Mouse (Mus musculus) heart, adult 18-20 months (tissue): ENCODE measurements around the gene Plcb1. TPM values are rescaled to one million over a fixed set of nuclear protein-coding genes. Genes with fewer than 3 reads are reported as not detected.

ENCODE experiments used
- DNase-seq, 2 experiments: peaks; one replicate each; pipeline ENCODE4 v3.0.0; 2021 to 2022; ENCODE audit warnings: mixed read lengths in 1 of 2
- total RNA-seq, 2 experiments: library from RNA; stranded (reverse); gene quantifications; 2 replicates each; pipeline ENCODE4 v1.2.3; 2021

The Plcb1 gene
- total RNA-seq, 2 experiments from 2014 or later: 4.2 to 5.0 TPM

GRCm38 (mm10) chr2:135411675-135412074 lies 625.8 kb downstream of the Plcb1 start:
- DNase-seq: no peak

GRCm38 (mm10) chr2:135415137-135415536 lies 629.3 kb downstream of the Plcb1 start:
- no peak for DNase-seq

- no peak for DNase-seq
Measured at GRCm38 (mm10) chr2:135419301-135419700, 633.4 kb downstream of the Plcb1 start.

GRCm38 (mm10) chr2:135434947-135435515 lies 649.2 kb downstream of the Plcb1 start:
- peak; percentile 30 to 51 for DNase-seq

- DNase-seq: no peak
Measured at GRCm38 (mm10) chr2:135439034-135439433, 653.2 kb downstream of the Plcb1 start.

- DNase-seq: peak; percentile 40 to 72
Measured at GRCm38 (mm10) chr2:135439546-135440517, 654.0 kb downstream of the Plcb1 start.

- DNase-seq: no peak
Measured at GRCm38 (mm10) chr2:135453581-135453980, 667.7 kb downstream of the Plcb1 start.

- no peak for DNase-seq
Measured at GRCm38 (mm10) chr2:135454015-135454414, 668.1 kb downstream of the Plcb1 start.

- DNase-seq: no peak
Measured at GRCm38 (mm10) chr2:135454455-135454854, 668.6 kb downstream of the Plcb1 start.

- no peak for DNase-seq
Measured at GRCm38 (mm10) chr2:135467895-135468294, 682.0 kb downstream of the Plcb1 start.

GRCm38 (mm10) chr2:135474107-135474506 lies 688.2 kb downstream of the Plcb1 start:
- no peak for DNase-seq

GRCm38 (mm10) chr2:135485248-135485647 lies 699.4 kb downstream of the Plcb1 start:
- DNase-seq: no peak

- no peak for DNase-seq
Measured at GRCm38 (mm10) chr2:135488277-135488676, 702.4 kb downstream of the Plcb1 start.

- DNase-seq: no peak
Measured at GRCm38 (mm10) chr2:135489127-135489526, 703.3 kb downstream of the Plcb1 start.

- peak; percentile 57 to 71 for DNase-seq
Measured at GRCm38 (mm10) chr2:135492777-135493176, 706.9 kb downstream of the Plcb1 start.

- DNase-seq: no peak
Measured at GRCm38 (mm10) chr2:135496553-135496952, 710.7 kb downstream of the Plcb1 start.

- DNase-seq: no peak
Measured at GRCm38 (mm10) chr2:135497251-135497650, 711.4 kb downstream of the Plcb1 start.

- no peak for DNase-seq
Measured at GRCm38 (mm10) chr2:135500872-135501271, 715.0 kb downstream of the Plcb1 start.

- no peak for DNase-seq
Measured at GRCm38 (mm10) chr2:135503328-135503997, 717.6 kb downstream of the Plcb1 start.

- DNase-seq: no peak
Measured at GRCm38 (mm10) chr2:135503998-135504354, 718.1 kb downstream of the Plcb1 start.

GRCm38 (mm10) chr2:135507111-135507510 lies 721.2 kb downstream of the Plcb1 start:
- DNase-seq: no peak

GRCm38 (mm10) chr2:135518956-135519355 lies 733.1 kb downstream of the Plcb1 start:
- no peak for DNase-seq
